Mouse (Mus musculus) MEL (cell line): ENCODE results near the gene Eef1akmt2. TPM values are rescaled to one million over a fixed set of nuclear protein-coding genes. Genes with fewer than 3 reads are reported as not detected.

Experiments used
- DNase-seq: peaks from one replicate; pipeline ENCODE4 v3.0.0; 2011; ENCODE audit warnings: low read depth, low spot score
- H3K27ac ChIP-seq: 2 replicates; pipeline ENCODE4 v1.5.1; 2012; ENCODE audit warnings: low read depth, mild to moderate bottlenecking, control low read depth, low read length, moderate library complexity; ENCODE audit not compliant: control insufficient read depth
- H3K27me3 ChIP-seq, 2 experiments: fragments of 150-350 bp in 1 of 2; sonication (generic) in 1 of 2; 2 replicates each; pipeline ENCODE4 v1.6.1; 2012; ENCODE audit warnings: low read length in 2 of 2, mild to moderate bottlenecking in 2 of 2, improper control_type of control experiment in 1 of 2, moderate library complexity in 1 of 2; ENCODE audit not compliant: insufficient read depth in 2 of 2, control insufficient read depth in 1 of 2
- H3K36me3 ChIP-seq, 2 experiments: 2 replicates each; pipeline ENCODE4 v1.6.1; 2012 to 2014; ENCODE audit warnings: low read length in 2 of 2, improper control_type of control experiment in 1 of 2, inconsistent platforms in 1 of 2, mild to moderate bottlenecking in 1 of 2; ENCODE audit not compliant: insufficient read depth in 2 of 2, control insufficient read depth in 1 of 2
- H3K4me1 ChIP-seq, 2 experiments: fragments of 150-350 bp in 1 of 2; sonication (generic) in 1 of 2; 2 replicates each; pipeline ENCODE4 v1.6.1; 2012; ENCODE audit warnings: low read length in 2 of 2, improper control_type of control experiment in 1 of 2, mild to moderate bottlenecking in 1 of 2; ENCODE audit not compliant: insufficient read depth in 2 of 2, control insufficient read depth in 1 of 2
- H3K4me3 ChIP-seq, 2 experiments: fragments of 150-350 bp in 1 of 2; sonication (generic) in 1 of 2; 2 replicates each; pipeline ENCODE4 v1.5.1; 2012; ENCODE audit warnings: low read depth in 2 of 2, low read length in 2 of 2, mild to moderate bottlenecking in 2 of 2, moderate library complexity in 2 of 2, control low read depth in 1 of 2, improper control_type of control experiment in 1 of 2; ENCODE audit not compliant: control insufficient read depth in 1 of 2, insufficient read depth in 1 of 2
- H3K79me2 ChIP-seq: 2 replicates; pipeline ENCODE4 v1.6.1; 2012; ENCODE audit warnings: mild to moderate bottlenecking, low read length, moderate library complexity; ENCODE audit not compliant: control insufficient read depth, poor library complexity, insufficient read depth
- H3K9ac ChIP-seq: 2 replicates; pipeline ENCODE4 v1.6.1; 2012; ENCODE audit warnings: low read depth, mild to moderate bottlenecking, control low read depth, low read length, moderate library complexity; ENCODE audit not compliant: control insufficient read depth, poor library complexity, severe bottlenecking
- H3K9me3 ChIP-seq: fragments of 150-350 bp; sonication (generic); replicated peaks from 2 replicates; pipeline ENCODE4 v1.6.1; 2012; ENCODE audit warnings: mild to moderate bottlenecking, low read length, improper control_type of control experiment, moderate library complexity; ENCODE audit not compliant: insufficient read depth
- EP300 ChIP-seq, 2 experiments: IDR thresholded peaks; 2 replicates each; pipeline ENCODE4 v1.6.1; 2011; ENCODE audit warnings: improper control_type of control experiment in 2 of 2, low read length in 2 of 2, low read depth in 1 of 2, mild to moderate bottlenecking in 1 of 2
- ETS1 ChIP-seq: IDR thresholded peaks from 2 replicates; pipeline ENCODE4 v1.6.1; 2012; ENCODE audit warnings: low read depth, mild to moderate bottlenecking, inconsistent platforms, low read length, improper control_type of control experiment, moderate library complexity
- GATA1 ChIP-seq: IDR thresholded peaks from 2 replicates; pipeline ENCODE4 v1.6.1; 2011; ENCODE audit warnings: low read depth, low read length, improper control_type of control experiment
- HCFC1 ChIP-seq: IDR thresholded peaks from 2 replicates; pipeline ENCODE4 v1.6.1; 2012; ENCODE audit warnings: low read depth, mild to moderate bottlenecking, inconsistent platforms, low read length, improper control_type of control experiment, moderate library complexity
- MAFK ChIP-seq: IDR thresholded peaks from 2 replicates; pipeline ENCODE4 v1.6.1; 2011; ENCODE audit warnings: low read depth, mild to moderate bottlenecking, low read length, improper control_type of control experiment, borderline replicate concordance
- MXI1 ChIP-seq: IDR thresholded peaks from 2 replicates; pipeline ENCODE4 v1.6.1; 2011; ENCODE audit warnings: mild to moderate bottlenecking, low read depth, low read length, improper control_type of control experiment
- MYC ChIP-seq: IDR thresholded peaks from 2 replicates; pipeline ENCODE4 v1.6.1; 2011; ENCODE audit warnings: low read depth, mild to moderate bottlenecking, low read length, improper control_type of control experiment, moderate library complexity
- NELFE ChIP-seq: IDR thresholded peaks from 2 replicates; pipeline ENCODE4 v1.6.1; 2011; ENCODE audit warnings: low read depth, low read length, improper control_type of control experiment
- NRF1 ChIP-seq: IDR thresholded peaks from 2 replicates; pipeline ENCODE4 v1.6.1; 2014; ENCODE audit warnings: low read depth, mild to moderate bottlenecking, inconsistent platforms, low read length, improper control_type of control experiment, moderate library complexity; ENCODE audit not compliant: poor library complexity, insufficient read depth, severe bottlenecking
- POLR2A ChIP-seq, 2 experiments: IDR thresholded peaks; 2 replicates each; pipeline ENCODE4 v1.6.1; 2011 to 2012; ENCODE audit warnings: low read length in 2 of 2, mild to moderate bottlenecking in 2 of 2, control low read depth in 1 of 2, improper control_type of control experiment in 1 of 2, low read depth in 1 of 2, moderate library complexity in 1 of 2; ENCODE audit not compliant: control insufficient read depth in 1 of 2, insufficient read depth in 1 of 2, poor library complexity in 1 of 2
- POLR2AphosphoS5 ChIP-seq: IDR thresholded peaks from 2 replicates; pipeline ENCODE4 v1.6.1; 2012; ENCODE audit warnings: low read depth, borderline replicate concordance, mild to moderate bottlenecking, inconsistent platforms, low read length, moderate library complexity, mixed read lengths
- RAD21 ChIP-seq: IDR thresholded peaks from 2 replicates; pipeline ENCODE4 v1.6.1; 2011; ENCODE audit warnings: mild to moderate bottlenecking, low read depth, low read length, improper control_type of control experiment
- RCOR1 ChIP-seq: IDR thresholded peaks from 2 replicates; pipeline ENCODE4 v1.6.1; 2012; ENCODE audit warnings: low read depth, mild to moderate bottlenecking, inconsistent platforms, low read length, improper control_type of control experiment
- SIN3A ChIP-seq: IDR thresholded peaks from 2 replicates; pipeline ENCODE4 v1.6.1; 2012; ENCODE audit warnings: low read length, improper control_type of control experiment, inconsistent platforms
- USF2 ChIP-seq, 2 experiments: IDR thresholded peaks; 2 replicates each; pipeline ENCODE4 v1.6.1; 2011 to 2012; ENCODE audit warnings: improper control_type of control experiment in 2 of 2, low read length in 2 of 2, borderline replicate concordance in 1 of 2, inconsistent platforms in 1 of 2, low read depth in 1 of 2, mild to moderate bottlenecking in 1 of 2; ENCODE audit not compliant: insufficient read depth in 1 of 2
- polyA plus RNA-seq, 2 experiments: library from polyadenylated mRNA; stranded (reverse) in 1 of 2; unstranded in 1 of 2; fragments of >175 nt in 1 of 2; fragments of >200 nt in 1 of 2; gene quantifications; 2 replicates each; pipeline versions ENCODE4 v1.2.1 to v1.2.4; 2012; ENCODE audit warnings: low replicate concordance in 2 of 2, low read depth in 1 of 2; ENCODE audit not compliant: insufficient read length in 2 of 2, insufficient read depth in 1 of 2, missing spikeins in 1 of 2
- total RNA-seq: library from RNA; depleted of rRNA; stranded (reverse); fragments of 300-350 nt; gene quantifications from 2 replicates; pipeline ENCODE4 v1.2.3, GENCODE M21; 2012

Eef1akmt2 gene
- total and polyA plus RNA-seq, 3 experiments, result 26.9 to 330 (median 27.0) TPM

GRCm38 (mm10) chr7:132812619-132813415 lies 39.7 kb downstream of the Eef1akmt2 start (continued):
- TF ChIP-seq ETS1, result no peak
- TF ChIP-seq USF2 (IDR thresholded peaks at IDR 0.05; ENCODE audit: borderline replicate concordance in 1 of 2, insufficient read depth in 1 of 2, low read depth in 1 of 2, low read length in 2 of 2), result no peak
- no peak; the same call in 1 of the 2 replicates for TF ChIP-seq NELFE
- 0 out of 2 replicates have a peak, but pooled peaks have one; percentile 5 for TF ChIP-seq SIN3A
- no peak for TF ChIP-seq POLR2AphosphoS5
- no peak for TF ChIP-seq MAFK
- TF ChIP-seq RAD21, result no peak

- TF ChIP-seq MXI1 (peak; percentile 55; the same call in 1 of the 2 replicates), RCOR1 (no peak), NRF1 (peak; percentile 62), MYC (0 out of 2 replicates have a peak, but pooled peaks have one; percentile 16), RAD21 (no peak), EP300 (IDR thresholded peaks at IDR 0.05; ENCODE audit: low read depth in 1 of 2, low read length in 2 of 2) (peak in 1 of 2 experiments; percentile 50; a peak in 2 of 4 replicates), POLR2A (IDR thresholded peaks at IDR 0.05; ENCODE audit: control insufficient read depth in 1 of 2, insufficient read depth in 1 of 2, low read depth in 1 of 2, low read length in 2 of 2, poor library complexity in 1 of 2) (peak; percentile 28 to 33; a peak in 2 of 4 replicates), GATA1 (peak; percentile 60), SIN3A (peak; percentile 88), MAFK (no peak), ETS1 (peak; percentile 87), HCFC1 (0 out of 2 replicates have a peak, but pooled peaks have one; percentile 8)
- no peaks in the 10 kb centered on the region for H3K9me3 ChIP-seq
- H3K4me1 ChIP-seq, result peaks cover 2 to 5% of the 10 kb centered on the region in 2 experiments; a peak in 3 of 4 replicates
- H3K4me3 ChIP-seq, result peak overlapping the region; percentile 74 to 91
- H3K27me3 ChIP-seq, result no peaks in the 10 kb centered on the region
- peak overlapping the region; percentile 82 for H3K9ac ChIP-seq
- peak; percentile 86 for DNase-seq
- peaks cover 0 to 6% of the 10 kb centered on the region in 2 experiments; a peak in 2 of 4 replicates for H3K36me3 ChIP-seq
- peaks cover 43% of the 10 kb centered on the region for H3K79me2 ChIP-seq
- H3K27ac ChIP-seq, result peak overlapping the region; percentile 89
Measured at GRCm38 (mm10) chr7:132811716-132812618, 40.5 kb downstream of the Eef1akmt2 start.
